Mouse (Mus musculus) midbrain, embryonic 12.5 days (tissue): ENCODE results near the gene Zscan4-ps1. TPM values are rescaled to one million over a fixed set of nuclear protein-coding genes. Genes with fewer than 3 reads are reported as not detected.
"Not testable (repeated sequence)": the region's sequence is repeated elsewhere in the genome, so short reads cannot be mapped to it uniquely, and the experiment has no call there.

ENCODE experiments used
- ATAC-seq: fragments of 200-750 bp; cut with Nextera tagmentation; 2 replicates; pipeline ENCODE4 v1.8.0; 2017; ENCODE audit warnings: low read depth, moderate TSS enrichment, moderate library complexity; ENCODE audit not compliant: low FRiP score
- H3K27ac ChIP-seq: fragments of 300-500 bp; sonication (generic); replicated peaks from 2 replicates; pipeline ENCODE4 v1.5.1; 2016; ENCODE audit warnings: mild to moderate bottlenecking
- H3K27me3 ChIP-seq: fragments of 300-500 bp; sonication (generic); 2 replicates; pipeline ENCODE4 v1.6.1; 2016; ENCODE audit warnings: mild to moderate bottlenecking
- H3K36me3 ChIP-seq: fragments of 300-500 bp; sonication (generic); 2 replicates; pipeline ENCODE4 v1.6.1; 2016
- H3K4me1 ChIP-seq: fragments of 300-500 bp; sonication (generic); 2 replicates; pipeline ENCODE4 v1.6.1; 2016
- H3K4me2 ChIP-seq: fragments of 300-500 bp; sonication (generic); replicated peaks from 2 replicates; pipeline ENCODE4 v1.6.1; 2016; ENCODE audit warnings: mild to moderate bottlenecking, moderate library complexity
- H3K4me3 ChIP-seq: fragments of 300-500 bp; sonication (generic); 2 replicates; pipeline ENCODE4 v1.5.1; 2016; ENCODE audit warnings: mild to moderate bottlenecking
- H3K9ac ChIP-seq: fragments of 300-500 bp; sonication (generic); replicated peaks from 2 replicates; pipeline ENCODE4 v1.6.1; 2016; ENCODE audit warnings: mild to moderate bottlenecking, moderate library complexity
- H3K9me3 ChIP-seq: fragments of 300-500 bp; sonication (generic); 2 replicates; pipeline ENCODE4 v1.6.1; 2016; ENCODE audit warnings: mild to moderate bottlenecking
- WGBS: fragments of 180-500 bp; shearing (Covaris S2); methylation state at CpG from one replicate; pipeline ENCODE4 v1.1.7; 2016; 5-methylcytosine and 5-hydroxymethylcytosine counted together
- polyA plus RNA-seq: library from polyadenylated mRNA; unstranded; fragments of >200 nt; fragmentation: Nextera tagmentation; extraction: Ambion mirVana; gene quantifications from 2 replicates; pipeline ENCODE4 v1.2.1, GENCODE M21; 2016

The Zscan4-ps1 gene
- not detected in 2 replicates for polyA plus RNA-seq

- ATAC-seq, H3K9ac ChIP-seq, H3K4me2 ChIP-seq, H3K27me3 ChIP-seq, H3K4me1 ChIP-seq, H3K36me3 ChIP-seq, H3K27ac ChIP-seq, H3K4me3 ChIP-seq: not testable (repeated sequence)
- WGBS, result 94% methylated on average over 2 of the region's 2 CpGs
- H3K9me3 ChIP-seq, result 0 out of 2 replicates have a peak, but pooled peaks cover 16% of the 10 kb centered on the region
Observed at GRCm38 (mm10) chr7:11069591-11069990, at the start of gene Zscan4-ps1. Zscan4-ps1 (minus strand) TSS chr7:11069691.

Other genes starting within 250 kb of the Zscan4-ps1 start
- gene Zscan4b, start 164.6 kb downstream of the Zscan4-ps1 start, polyA plus RNA-seq, result not detected in 2 replicates
- not detected in 2 replicates for gene Zscan4c, start 63.9 kb downstream of the Zscan4-ps1 start, polyA plus RNA-seq
- not detected in 2 replicates for gene Zscan4d, start 96.5 kb upstream of the Zscan4-ps1 start, polyA plus RNA-seq
- gene Zscan4e, start 241.0 kb upstream of the Zscan4-ps1 start, polyA plus RNA-seq, result not detected in 2 replicates